Mouse (Mus musculus) frontal cortex, adult 2 months (tissue): Measurements from ENCODE around the gene Tm2d3. TPM values are rescaled to one million over a fixed set of nuclear protein-coding genes. Genes with fewer than 3 reads are reported as not detected.
A peak's percentile ranks its signal among the peaks of the same experiment; 100 is the strongest.

Experiments used
- DNase-seq, 2 experiments: peaks; one replicate each; pipeline ENCODE4 v3.0.0; 2022; ENCODE audit warnings: low spot score in 1 of 2; ENCODE audit errors: extremely low spot score in 1 of 2
- polyA plus RNA-seq: library from polyadenylated mRNA; depleted of rRNA; stranded (reverse); fragments of >200 nt; gene quantifications from 2 replicates; pipeline ENCODE4 v1.2.3, GENCODE M21; 2012; rRNA removed

The Tm2d3 gene
- polyA plus RNA-seq = 99.7 and 106 TPM in 2 replicates

DNA sequence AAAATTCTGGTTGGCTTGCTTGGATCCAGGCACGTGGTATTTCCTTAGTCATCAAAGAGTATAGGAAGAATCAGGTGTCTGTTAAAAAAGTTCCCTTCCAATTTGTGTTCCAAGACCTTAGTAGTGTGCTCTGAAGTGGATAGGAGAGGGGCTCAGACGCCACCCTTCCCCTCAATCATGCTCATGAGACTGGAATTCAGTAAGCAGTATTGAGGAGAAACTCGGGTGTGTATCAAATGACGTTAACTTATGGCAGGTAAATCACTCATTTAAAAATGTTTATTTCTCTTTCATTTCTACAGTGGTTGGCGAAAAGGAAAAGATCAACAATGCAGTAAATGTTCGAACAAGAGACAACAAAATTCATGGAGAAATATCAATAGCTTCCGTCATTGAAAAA, at the start of gene Tm2d3:
Tm2d3 (plus strand) TSS at position 301 of the 400 bp plus-strand sequence.
- DNase-seq = no peak

DNA sequence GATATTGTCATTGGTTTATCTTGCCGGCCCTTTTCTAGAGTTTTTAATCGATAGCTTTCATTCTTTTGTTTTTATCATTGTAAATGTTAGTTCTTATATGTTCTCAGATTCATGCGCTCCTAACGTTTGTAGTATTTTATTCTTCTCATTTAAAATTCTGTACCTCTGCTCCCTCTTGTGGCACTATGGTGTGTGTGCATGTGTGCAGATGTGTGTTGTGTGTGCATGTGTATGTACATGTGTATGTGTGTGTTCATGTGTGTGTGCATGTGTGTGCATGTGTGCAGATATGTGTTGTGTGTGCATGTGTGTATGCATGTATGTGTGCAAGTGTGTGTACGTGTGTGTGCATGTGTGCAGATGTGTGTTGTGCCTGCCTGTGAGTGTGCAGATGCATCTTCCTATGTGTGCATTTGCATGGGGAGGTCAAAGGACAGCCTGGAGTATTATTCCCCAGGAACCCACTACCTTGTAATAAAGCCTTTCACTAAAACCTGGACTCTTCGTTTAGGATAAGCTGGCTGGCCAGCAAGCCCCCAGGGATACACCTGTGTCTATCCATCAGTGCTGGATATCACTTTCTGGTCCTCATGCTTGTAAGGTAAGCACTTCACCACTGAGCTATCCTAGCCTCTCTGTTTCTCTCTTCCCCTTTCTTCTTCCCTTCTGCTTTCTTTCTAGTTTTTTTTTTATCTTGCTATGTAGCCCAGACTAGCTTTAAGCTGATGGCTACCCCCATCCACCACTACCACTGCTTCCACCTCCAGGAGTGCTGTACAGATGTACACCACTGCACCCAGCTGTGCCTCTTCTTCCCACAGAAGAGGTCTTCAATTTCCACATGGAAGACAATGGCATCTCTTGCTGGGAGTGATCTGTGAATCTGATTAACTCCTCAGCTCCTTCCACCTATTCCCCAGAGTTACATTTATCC, 48.3 kb upstream of the Tm2d3 start:
- DNase-seq = peak in 1 of 2 experiments; percentile 44

DNA sequence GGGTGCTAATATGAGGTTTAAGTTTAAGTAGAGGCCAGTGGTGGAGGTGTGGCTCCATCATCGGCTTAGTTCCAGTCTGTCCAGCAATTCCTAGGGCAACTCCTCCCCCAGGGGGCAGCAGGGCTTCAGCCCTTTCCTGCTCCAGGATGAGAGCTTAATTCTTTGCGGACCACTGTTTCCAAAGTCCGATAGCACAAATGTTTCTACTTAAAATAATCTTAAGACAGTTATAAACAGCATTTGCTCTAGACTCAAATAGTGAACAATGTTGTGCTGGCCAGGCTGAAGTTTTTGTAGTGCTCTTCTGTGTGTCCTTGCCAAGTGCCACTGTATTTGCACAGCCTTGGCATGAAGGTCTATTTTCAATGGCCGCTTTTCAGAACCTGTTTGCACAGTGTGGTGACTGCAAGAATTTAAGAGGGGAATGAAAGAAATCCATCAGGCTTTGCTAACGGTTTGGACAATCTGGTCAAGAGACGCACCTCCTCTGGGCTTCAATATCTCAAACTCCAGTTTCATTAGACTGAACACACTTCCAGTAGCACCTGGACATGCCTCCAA, 47.0 kb upstream of the Tm2d3 start:
- no peak for DNase-seq

DNA sequence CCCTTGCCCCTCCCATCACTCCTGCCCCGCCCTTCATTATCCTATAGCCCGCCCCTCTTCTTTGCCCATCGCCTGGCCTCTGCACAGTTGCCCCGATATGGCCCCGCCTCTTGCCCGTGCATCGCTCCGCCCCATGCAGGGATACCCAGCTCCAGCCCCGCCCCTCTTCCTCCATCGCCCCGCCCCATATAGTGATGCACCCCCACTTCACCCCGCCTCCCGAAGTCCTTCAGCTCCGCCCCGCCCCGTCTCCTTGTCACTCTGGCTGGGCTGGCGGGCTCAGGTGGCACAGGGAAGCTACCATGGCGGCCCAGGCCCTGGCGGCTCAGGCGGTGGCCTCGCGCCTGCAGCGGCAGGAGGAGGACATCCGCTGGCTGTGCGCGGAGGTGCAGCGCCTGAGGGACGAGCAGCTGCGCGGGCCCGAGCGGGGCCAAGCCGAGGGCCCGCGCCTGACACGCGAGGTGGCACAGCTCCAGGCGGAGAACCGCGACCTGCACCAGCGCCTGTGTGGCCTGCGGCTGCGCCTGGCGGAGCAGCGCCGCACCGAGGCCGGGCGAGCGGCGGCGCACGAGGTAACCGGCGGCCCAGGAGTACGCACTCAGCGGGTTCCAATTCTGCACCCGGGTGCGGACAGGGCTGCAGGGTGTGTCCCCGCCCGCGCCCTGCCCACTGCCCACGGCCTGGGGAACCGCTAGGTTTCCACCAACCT, 46.2 kb upstream of the Tm2d3 start, which contains the start of gene Tarsl2:
Tarsl2 (plus strand) TSS at position 256 of the 709 bp plus-strand sequence.
- peak; percentile 92 to 96 for DNase-seq

DNA sequence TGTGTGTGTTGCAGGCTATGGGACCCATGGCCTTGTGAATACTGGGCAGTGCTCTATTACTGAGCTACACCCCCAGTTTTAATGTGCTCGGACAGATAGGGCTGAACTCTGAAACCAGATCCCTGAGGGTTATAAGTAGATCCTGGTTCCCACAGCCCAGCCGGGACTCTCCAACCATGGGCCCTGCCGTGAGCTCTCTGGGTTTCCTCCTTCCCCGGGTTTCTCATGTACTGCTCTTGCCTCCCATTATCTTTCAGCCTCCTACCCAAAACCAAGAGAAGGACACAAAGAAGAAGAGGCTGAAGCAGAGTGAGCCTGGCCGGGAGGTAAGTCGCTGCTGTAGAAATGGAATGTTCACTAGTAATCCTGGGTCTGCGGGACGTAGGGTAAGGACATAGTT, 45.0 kb upstream of the Tm2d3 start:
- no peak for DNase-seq

DNA sequence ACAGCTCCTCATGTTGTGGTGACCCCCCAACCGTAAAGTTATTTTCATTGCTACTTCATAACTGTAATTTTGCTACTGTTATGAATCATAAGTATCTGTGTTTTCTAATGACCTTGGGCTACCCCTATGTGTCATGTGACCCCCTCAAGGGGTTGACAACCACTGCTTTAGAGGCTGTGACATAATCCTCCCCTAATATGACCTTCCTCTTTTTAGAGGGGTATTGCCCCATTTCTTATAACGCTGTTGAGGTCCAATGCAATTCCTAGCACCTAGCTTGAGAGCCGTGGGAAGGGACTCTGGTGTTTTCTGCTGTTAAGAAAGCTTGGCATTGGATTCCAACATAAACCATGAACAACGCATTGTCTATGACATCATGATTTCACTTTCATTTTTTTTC, 40.3 kb upstream of the Tm2d3 start:
- DNase-seq = no peak

DNA sequence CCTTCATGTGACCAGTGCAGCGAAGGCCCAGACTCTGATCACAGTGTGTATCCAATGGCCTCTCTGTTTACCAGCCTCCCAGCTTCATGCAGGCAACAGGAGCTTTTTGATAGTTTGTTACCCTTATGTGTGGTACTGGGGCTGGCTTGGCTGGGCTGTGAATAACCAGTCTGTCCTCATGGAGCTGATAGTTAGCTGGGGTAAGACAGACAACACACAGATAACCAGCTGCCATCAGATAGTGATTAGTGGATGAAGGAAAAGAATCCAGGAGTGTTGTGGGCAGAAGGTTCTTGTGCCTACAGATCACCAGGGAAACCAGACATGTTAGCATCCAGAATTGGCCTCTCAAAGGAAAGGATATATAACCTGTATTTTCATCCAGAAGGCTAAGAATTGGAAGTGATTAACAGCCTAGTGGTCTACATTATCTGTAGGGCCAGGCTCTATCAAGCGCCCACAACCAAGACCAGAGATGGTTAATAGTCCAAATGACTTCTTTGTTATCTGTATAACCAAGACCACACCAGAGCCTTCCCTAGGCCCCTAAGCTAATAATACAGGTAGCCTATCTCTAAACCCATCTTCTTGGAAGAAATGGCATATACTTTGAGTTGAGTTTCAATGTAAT, 33.4 kb upstream of the Tm2d3 start:
- DNase-seq = no peak

DNA sequence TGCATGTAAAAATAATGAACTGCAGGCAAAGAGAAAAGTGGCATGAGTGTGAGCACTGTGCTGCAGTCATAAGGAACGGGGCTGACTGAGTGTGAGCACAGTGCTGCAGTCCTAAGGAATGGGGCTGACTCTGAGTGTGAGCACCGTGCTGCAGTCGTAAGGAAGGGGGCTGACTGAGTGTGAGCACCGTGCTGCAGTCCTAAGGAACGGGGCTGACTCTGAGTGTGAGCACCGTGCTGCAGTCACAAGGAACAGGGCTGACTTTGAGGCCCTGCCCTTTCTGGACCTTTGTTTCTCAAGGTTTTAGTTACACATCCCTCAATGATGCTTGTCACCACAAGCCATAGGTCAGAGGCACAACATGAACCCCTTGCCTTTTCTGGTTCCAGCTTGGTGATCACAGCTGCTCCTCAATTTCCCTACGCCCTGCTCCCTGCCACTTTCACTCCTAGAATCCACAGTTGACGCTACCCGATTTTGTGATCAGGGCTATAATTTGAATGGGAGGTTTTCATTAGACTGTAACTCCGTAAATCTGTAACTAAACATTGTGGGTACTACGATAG, 27.7 kb upstream of the Tm2d3 start:
- no peak for DNase-seq

DNA sequence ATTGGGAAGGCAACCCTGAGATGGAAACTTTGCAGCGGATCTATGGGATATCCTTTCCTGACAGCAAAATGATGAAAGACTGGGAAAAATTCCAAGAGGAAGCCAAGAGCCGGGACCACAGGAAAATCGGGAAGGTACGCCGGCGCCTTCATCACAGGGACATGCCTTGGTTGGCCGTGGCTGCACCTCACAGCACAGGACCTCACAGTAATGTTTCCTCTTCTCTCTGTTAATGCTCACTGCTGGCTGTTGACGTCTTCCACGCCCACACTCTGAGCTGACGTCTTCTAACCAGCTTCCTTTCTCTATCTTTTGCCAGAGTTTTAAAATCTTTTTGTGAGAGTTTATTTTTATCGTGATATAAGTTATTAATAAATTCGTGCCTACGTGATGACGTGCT, 27.1 kb upstream of the Tm2d3 start:
- peak in 1 of 2 experiments; percentile 66 for DNase-seq

DNA sequence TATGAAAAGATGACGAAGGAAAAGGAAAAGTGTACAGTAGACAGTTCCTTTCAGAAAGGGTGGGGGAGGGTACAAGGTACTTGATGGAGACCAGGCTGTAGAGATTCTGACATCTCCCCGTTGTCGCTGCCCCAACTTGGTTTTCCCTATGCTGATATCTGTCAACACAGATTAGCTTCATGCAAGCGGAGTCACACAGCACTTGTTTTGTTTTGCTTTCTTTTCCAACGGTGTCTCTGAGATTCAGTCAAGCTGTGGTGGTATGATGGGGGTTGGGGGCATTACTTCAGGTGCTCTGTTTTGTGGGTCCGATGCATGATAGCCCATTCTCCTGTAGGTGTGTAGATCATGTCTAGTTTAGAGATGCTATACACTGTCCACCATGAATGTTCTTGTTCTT, 23.5 kb upstream of the Tm2d3 start:
- DNase-seq = no peak

DNA sequence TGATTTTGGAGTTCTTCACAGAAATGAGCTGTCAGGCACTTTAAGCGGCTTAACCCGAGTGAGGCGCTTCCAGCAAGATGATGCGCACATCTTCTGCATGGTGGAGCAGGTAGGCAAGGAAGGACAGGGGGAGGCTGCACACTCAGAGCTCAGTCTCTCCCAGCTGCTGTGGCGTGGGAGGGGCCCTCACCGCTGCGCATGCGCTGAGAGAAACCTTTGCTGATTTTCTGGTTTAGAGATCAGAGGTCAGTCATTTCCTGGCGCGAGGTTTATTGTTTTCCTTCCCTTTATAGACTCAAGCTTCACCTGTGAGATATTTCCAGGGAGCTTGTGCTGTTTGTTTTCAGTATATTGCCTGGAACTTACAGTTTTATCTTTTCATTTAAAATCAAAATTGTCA, 12.9 kb upstream of the Tm2d3 start:
- no peak for DNase-seq

DNA sequence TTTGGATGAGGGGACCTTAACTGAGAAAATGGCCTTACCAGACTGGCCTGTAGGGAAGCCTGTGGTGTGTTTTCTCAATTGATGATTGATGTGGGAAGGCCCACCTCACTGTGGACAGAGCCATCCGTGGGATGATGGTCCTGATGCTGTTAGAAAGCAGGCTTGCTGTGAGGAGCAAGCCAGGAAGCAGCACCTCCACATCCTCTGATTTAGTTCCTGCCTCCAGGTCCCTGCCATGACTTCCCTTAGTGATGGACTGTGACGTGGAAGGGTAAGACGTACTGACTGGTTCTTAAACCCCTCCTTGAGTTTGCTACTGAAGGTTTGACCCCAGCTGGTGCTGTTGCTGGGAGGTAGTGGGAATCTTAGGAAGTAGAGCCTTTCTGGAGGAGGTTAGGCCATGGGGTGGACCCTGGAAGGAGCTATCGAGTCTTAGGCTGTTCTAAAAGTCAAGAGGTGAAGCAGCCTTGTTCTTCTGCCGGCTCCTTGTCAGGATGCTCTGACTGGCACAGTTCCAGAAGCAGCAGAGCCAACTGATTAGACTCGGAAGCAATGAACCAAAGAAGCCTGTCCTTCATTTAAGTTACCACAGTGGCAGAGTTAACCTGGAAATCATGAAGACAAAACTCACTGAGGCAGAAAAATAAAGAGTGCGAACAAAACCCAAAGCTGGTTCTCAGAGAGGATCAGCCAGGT, 11.9 kb upstream of the Tm2d3 start:
- DNase-seq = no peak

DNA sequence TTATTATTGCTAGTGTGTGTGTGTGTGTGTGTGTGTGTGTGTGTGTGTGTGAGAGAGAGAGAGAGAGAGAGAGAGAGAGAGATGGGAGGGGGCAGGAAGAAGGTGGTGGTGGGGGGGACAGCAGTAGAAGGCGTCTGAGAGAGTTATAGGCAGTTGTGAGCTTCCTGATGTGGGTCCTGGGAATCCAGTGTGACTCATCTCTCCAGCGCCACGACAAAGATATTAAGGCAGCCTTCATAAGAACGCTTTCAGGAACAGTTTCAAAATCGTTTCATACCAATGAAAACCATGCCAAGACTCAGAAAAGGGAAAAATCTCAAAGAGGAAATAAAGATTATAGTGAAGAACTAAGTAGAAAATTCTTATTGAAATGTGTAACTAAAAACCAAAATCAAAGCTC, 9.8 kb upstream of the Tm2d3 start:
- DNase-seq = peak in 1 of 2 experiments; percentile 40

DNA sequence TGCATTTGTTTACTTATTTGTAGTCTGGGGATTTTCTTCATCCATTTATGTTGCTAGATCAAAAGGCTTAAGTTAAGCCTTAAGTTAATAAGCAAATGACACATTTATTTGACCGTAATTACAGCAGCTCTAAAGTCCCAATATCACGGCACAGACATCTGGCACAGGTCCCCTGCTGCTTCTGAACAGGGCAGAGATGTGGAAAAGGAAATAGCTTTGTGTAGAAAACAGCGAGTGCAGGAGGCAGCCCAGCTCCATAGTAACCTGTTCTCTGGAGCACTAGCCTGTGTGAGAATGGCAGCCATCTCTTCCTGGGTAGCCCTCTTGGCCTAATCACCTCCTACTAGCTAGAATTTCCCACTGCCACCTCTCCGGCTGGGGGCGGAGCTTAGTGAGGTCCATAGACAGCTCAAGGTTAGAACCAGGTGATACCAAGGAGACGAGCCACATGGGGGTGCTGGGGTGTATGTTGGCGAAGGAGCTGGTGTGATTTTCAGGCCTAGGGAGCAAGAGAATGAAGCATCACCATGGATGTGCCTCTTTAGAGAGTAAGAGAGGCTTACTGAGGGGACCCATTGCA, 6.6 kb upstream of the Tm2d3 start:
- DNase-seq = no peak

DNA sequence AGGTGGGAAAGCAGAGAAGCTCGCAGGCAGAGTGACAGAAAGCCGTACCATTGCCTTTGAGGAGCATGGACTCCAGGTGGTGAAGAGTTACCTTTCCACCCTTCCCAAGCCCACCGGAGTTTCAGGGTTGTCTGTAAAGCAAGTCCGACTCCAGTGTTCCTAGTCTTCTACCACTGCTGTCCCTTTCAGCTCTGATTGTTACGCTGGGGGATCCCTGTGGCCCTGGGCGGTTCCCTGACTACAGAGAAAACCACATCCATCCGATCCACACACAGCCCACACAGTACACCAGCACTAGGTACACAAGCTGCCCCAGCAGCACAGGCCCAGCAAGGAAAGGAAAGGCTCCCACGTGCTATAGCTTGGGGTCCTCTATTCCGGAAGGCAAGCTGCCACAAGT, 4.3 kb upstream of the Tm2d3 start:
- DNase-seq = no peak

DNA sequence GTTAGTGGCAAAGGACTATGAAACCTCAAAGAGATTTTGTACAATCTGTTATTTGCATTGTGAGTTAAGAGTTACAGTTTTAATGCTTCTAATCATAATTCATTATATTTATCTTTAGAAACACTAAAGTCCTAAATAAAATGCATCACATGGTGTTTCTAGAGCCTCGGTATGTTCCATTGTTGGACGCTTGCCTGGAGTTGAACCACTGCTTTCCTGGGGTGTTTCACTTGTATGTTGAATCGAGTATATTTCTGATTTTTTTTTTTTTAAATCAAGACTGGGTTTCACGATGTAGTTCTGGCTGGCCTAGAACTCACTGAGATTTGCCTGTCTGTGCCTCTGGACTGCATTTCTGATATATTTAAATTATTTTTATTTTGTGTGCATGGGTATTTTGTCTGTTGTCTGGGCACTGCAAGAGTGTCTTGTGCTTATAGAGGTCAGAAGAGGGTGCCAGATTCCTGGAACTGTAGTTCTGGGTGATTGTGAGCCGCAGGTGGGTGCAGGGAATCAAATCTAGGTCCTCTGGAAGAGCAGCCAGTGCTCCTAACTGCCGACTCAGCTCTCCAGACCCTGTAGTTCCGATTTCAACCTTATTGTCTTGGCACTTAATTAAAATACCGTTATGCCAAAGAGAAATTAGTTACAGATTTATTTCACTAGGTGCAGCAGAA, 1.1 kb downstream of the Tm2d3 start:
- DNase-seq = no peak

DNA sequence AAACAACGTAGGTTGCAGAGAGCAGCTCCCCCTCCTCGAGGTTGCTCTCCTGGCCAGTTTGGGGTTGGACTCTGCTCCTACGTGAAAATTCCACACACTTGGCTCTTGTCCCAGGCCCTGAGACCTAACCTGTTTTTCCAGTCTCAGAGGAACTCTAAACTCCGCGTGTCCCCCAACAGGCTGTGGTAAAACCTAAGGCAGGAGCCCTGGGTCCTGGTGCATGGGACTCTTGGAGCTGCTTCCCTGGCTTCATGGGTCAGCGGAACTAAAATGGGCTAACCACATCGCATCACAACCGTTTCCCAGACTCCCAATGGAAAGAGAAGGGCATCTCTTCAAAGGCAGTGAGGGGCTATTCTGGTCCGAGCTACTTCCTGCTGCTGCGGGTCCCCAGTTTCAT, 1.9 kb downstream of the Tm2d3 start:
- DNase-seq = no peak

DNA sequence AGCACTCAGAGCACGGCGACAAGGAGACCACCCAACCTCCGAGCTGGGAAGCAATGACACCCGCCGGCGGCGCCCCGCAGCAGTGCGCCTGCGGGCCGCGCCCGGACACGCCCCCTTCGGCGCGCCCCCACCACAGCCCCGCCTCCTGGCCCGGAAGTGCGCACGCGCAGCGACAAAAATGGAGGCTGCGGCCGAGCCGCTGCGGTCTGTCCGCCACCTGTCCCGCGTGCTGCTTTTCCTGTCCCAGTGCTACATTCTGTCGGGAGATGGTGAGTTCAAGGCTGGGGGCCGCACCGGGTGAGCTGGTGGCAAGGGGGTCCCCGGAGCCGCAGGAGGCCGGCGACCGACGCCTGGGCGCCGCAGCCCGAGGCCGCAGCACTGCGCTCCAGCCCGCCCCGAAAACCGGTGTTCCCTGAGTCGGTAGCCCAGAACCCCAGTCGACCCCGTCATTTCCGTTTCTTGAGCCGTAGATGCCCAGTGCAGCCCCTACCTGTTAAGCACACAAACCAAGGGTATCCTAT, 2.4 kb downstream of the Tm2d3 start:
- peak; percentile 49 to 86 for DNase-seq

DNA sequence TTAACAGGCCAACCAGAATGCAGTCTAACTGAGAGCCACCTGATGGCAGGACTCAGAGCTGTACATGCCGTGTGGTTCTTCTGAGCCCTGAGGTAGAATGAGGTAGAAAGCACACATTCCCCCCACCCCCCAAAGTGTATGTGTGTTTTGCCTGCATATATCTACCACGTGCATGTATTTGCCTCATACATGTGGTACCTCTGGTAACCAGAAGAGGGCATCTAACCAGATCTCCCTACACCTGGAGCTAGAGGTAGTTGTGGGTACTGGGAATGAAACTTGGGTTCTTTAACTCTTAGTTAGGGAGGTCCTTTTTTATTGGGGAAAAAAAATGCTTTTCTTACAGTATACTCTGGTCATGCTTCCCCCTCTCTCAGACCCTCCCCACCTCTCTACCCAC, 5.5 kb downstream of the Tm2d3 start:
- DNase-seq = peak in 1 of 2 experiments; percentile 42
